Mouse (Mus musculus) frontal cortex, adult 2 months (tissue): ENCODE measurements around the gene D17Wsu92e. TPM values are rescaled to one million over a fixed set of nuclear protein-coding genes. Genes with fewer than 3 reads are reported as not detected.

Source experiments
- DNase-seq, 2 experiments: peaks; one replicate each; pipeline ENCODE4 v3.0.0; 2022; ENCODE audit warnings: low spot score in 1 of 2; ENCODE audit errors: extremely low spot score in 1 of 2
- polyA plus RNA-seq: library from polyadenylated mRNA; depleted of rRNA; stranded (reverse); fragments of >200 nt; gene quantifications from 2 replicates; pipeline ENCODE4 v1.2.3, GENCODE M21; 2012

Gene D17Wsu92e
- polyA plus RNA-seq, 1 experiment, result 157 TPM

GRCm38 (mm10) chr17:27793144-27793543, 27.3 kb downstream of the D17Wsu92e start:
- no peak for DNase-seq

- DNase-seq, result no peak
Observed at GRCm38 (mm10) chr17:27792516-27792915, 27.9 kb downstream of the D17Wsu92e start.

GRCm38 (mm10) chr17:27791556-27791955, 28.9 kb downstream of the D17Wsu92e start:
- no peak for DNase-seq

GRCm38 (mm10) chr17:27790976-27791375, 29.5 kb downstream of the D17Wsu92e start:
- DNase-seq, result peak in 1 of 2 experiments; percentile 49

- no peak for DNase-seq
Observed at GRCm38 (mm10) chr17:27790015-27790414, 30.4 kb downstream of the D17Wsu92e start.

GRCm38 (mm10) chr17:27788456-27789172, 31.8 kb downstream of the D17Wsu92e start:
- no peak for DNase-seq

GRCm38 (mm10) chr17:27783567-27783966, 36.9 kb downstream of the D17Wsu92e start:
- DNase-seq, result no peak

GRCm38 (mm10) chr17:27781059-27781687, 39.3 kb downstream of the D17Wsu92e start:
- DNase-seq, result no peak

GRCm38 (mm10) chr17:27779755-27780154, 40.7 kb downstream of the D17Wsu92e start:
- no peak for DNase-seq

GRCm38 (mm10) chr17:27778671-27779355, 41.6 kb downstream of the D17Wsu92e start:
- no peak for DNase-seq

GRCm38 (mm10) chr17:27777823-27778222, 42.6 kb downstream of the D17Wsu92e start:
- DNase-seq, result no peak

GRCm38 (mm10) chr17:27774198-27774597, 46.2 kb downstream of the D17Wsu92e start:
- no peak for DNase-seq

GRCm38 (mm10) chr17:27771616-27772015, 48.8 kb downstream of the D17Wsu92e start:
- peak in 1 of 2 experiments; percentile 42 for DNase-seq

- DNase-seq, result peak in 1 of 2 experiments; percentile 88
Observed at GRCm38 (mm10) chr17:27768817-27769542, 51.5 kb downstream of the D17Wsu92e start.

- DNase-seq, result no peak
Observed at GRCm38 (mm10) chr17:27767543-27767942, 52.9 kb downstream of the D17Wsu92e start.

GRCm38 (mm10) chr17:27767120-27767519, 53.3 kb downstream of the D17Wsu92e start:
- peak; percentile 24 to 46 for DNase-seq

GRCm38 (mm10) chr17:27765066-27765465, 55.4 kb downstream of the D17Wsu92e start:
- DNase-seq, result no peak

GRCm38 (mm10) chr17:27764453-27764852, 56.0 kb downstream of the D17Wsu92e start:
- DNase-seq, result no peak

- peak; percentile 56 to 67 for DNase-seq
Observed at GRCm38 (mm10) chr17:27762884-27763283, 57.6 kb downstream of the D17Wsu92e start.

- peak; percentile 87 to 94 for DNase-seq
Observed at GRCm38 (mm10) chr17:27761639-27762336, 58.7 kb downstream of the D17Wsu92e start.
